Mouse (Mus musculus): ENCODE data around the gene Il11. TPM values are rescaled to one million over a fixed set of nuclear protein-coding genes. Genes with fewer than 3 reads are reported as not detected.
"Not testable (repeated sequence)": the region's sequence is repeated elsewhere in the genome, so short reads cannot be mapped to it uniquely, and the experiment has no call there.

Il11 gene
- polyA plus RNA-seq, 1 experiment from 2014 or later, result not detected

GRCm38 (mm10) chr7:4795767-4796433, 13.2 kb upstream of the Il11 start:
- Histone ChIP-seq H3K27ac (ENCODE audit: low read depth) (no peak overlapping the region), H3K9ac (no peak overlapping the region), H3K4me2 (no peak overlapping the region), H3K36me3 (ENCODE audit: insufficient read depth) (peaks cover 50% of the 10 kb centered on the region), H3K4me3 (ENCODE audit: low read depth, low read length) (no peak overlapping the region), H3K4me1 (ENCODE audit: insufficient read depth) (no peaks in the 10 kb centered on the region; the same call in 1 of the 2 replicates), H3K9me3 (ENCODE audit: low read depth, low read length) (no peaks in the 10 kb centered on the region), H3K27me3 (ENCODE audit: insufficient read depth, low read length) (no peaks in the 10 kb centered on the region)
- 67% methylated on average over 7 of the region's 7 CpGs for WGBS
- TF ChIP-seq CTCF (IDR thresholded peaks at IDR 0.05; ENCODE audit: low read depth), result peak; percentile 72
- ATAC-seq (ENCODE audit: insufficient read depth) (peak; percentile 3; the same call in 1 of the 2 replicates), DNase-seq (peak; percentile 70)

- Histone ChIP-seq H3K9me3 (ENCODE audit: low read depth, low read length) (no peaks in the 10 kb centered on the region), H3K27ac (ENCODE audit: low read depth) (no peak overlapping the region), H3K4me3 (ENCODE audit: low read depth, low read length) (peak overlapping the region; percentile 81; the same call in 1 of the 2 replicates), H3K36me3 (ENCODE audit: insufficient read depth) (peaks cover 50% of the 10 kb centered on the region), H3K4me2 (peak overlapping the region; percentile 81), H3K27me3 (ENCODE audit: insufficient read depth, low read length) (peaks cover 5% of the 10 kb centered on the region; the same call in 1 of the 2 replicates), H3K9ac (no peak overlapping the region), H3K4me1 (ENCODE audit: insufficient read depth) (no peaks in the 10 kb centered on the region; the same call in 1 of the 2 replicates)
- no peak for TF ChIP-seq CTCF (IDR thresholded peaks at IDR 0.05; ENCODE audit: low read depth)
- ATAC-seq (ENCODE audit: insufficient read depth) (no peak), DNase-seq (no peak)
- 73% methylated on average over 3 of the region's 3 CpGs for WGBS
Observed at GRCm38 (mm10) chr7:4794631-4795168, 12.0 kb upstream of the Il11 start.

GRCm38 (mm10) chr7:4793674-4794073, 11.0 kb upstream of the Il11 start:
- Histone ChIP-seq H3K4me2 (peak overlapping the region; percentile 81), H3K4me1 (ENCODE audit: insufficient read depth) (no peaks in the 10 kb centered on the region; the same call in 1 of the 2 replicates), H3K9ac (peak overlapping the region; percentile 97), H3K4me3 (ENCODE audit: low read depth, low read length) (peak overlapping the region; percentile 81), H3K9me3 (ENCODE audit: low read depth, low read length) (no peaks in the 10 kb centered on the region), H3K27me3 (ENCODE audit: insufficient read depth, low read length) (peaks cover 6% of the 10 kb centered on the region; the same call in 1 of the 2 replicates), H3K36me3 (ENCODE audit: insufficient read depth) (peaks cover 49% of the 10 kb centered on the region), H3K27ac (ENCODE audit: low read depth) (peak overlapping the region; percentile 93; the same call in 1 of the 2 replicates)
- no peak for ATAC-seq (ENCODE audit: insufficient read depth)
- WGBS, result 34% methylated on average over 4 of the region's 4 CpGs
- TF ChIP-seq CTCF (IDR thresholded peaks at IDR 0.05; ENCODE audit: low read depth), result no peak
- DNase-seq, result no peak

- not testable (repeated sequence) for H3K4me1 ChIP-seq (ENCODE audit: insufficient read depth); H3K9me3 ChIP-seq (ENCODE audit: low read depth, low read length); H3K27me3 ChIP-seq (ENCODE audit: insufficient read depth, low read length); DNase-seq; ATAC-seq (ENCODE audit: insufficient read depth)
- Histone ChIP-seq H3K27ac (ENCODE audit: low read depth) (peak overlapping the region; percentile 93), H3K9ac (peak overlapping the region; percentile 97), H3K4me3 (ENCODE audit: low read depth, low read length) (peak overlapping the region; percentile 81), H3K4me2 (peak overlapping the region; percentile 81), H3K36me3 (ENCODE audit: insufficient read depth) (peaks cover 45% of the 10 kb centered on the region)
- WGBS, result under 1% methylated on average over 29 of the region's 31 CpGs
Observed at GRCm38 (mm10) chr7:4793248-4793647, 10.6 kb upstream of the Il11 start.

GRCm38 (mm10) chr7:4792278-4793212, 9.9 kb upstream of the Il11 start, which contains the start of gene Rpl28:
TSS of gene Rpl28 (plus strand) at chr7:4792874.
- ATAC-seq (ENCODE audit: insufficient read depth) (peak; percentile 87), DNase-seq (peak; percentile 99)
- Histone ChIP-seq H3K4me1 (ENCODE audit: insufficient read depth) (peaks cover 5% of the 10 kb centered on the region; the same call in 1 of the 2 replicates), H3K9ac (peak within 1 kb of the TSS; percentile 97), H3K27ac (ENCODE audit: low read depth) (peak within 1 kb of the TSS; percentile 98), H3K4me2 (peak within 1 kb of the TSS; percentile 81), H3K27me3 (ENCODE audit: insufficient read depth, low read length) (peaks cover 6% of the 10 kb centered on the region; the same call in 1 of the 2 replicates), H3K36me3 (ENCODE audit: insufficient read depth) (peaks cover 41% of the 10 kb centered on the region), H3K9me3 (ENCODE audit: low read depth, low read length) (no peaks in the 10 kb centered on the region), H3K4me3 (ENCODE audit: low read depth, low read length) (peak within 1 kb of the TSS; percentile 81)
- 1% methylated on average over 54 of the region's 54 CpGs for WGBS
- TF ChIP-seq CTCF (IDR thresholded peaks at IDR 0.05; ENCODE audit: low read depth), result no peak

- peak; percentile 10; the same call in 1 of the 2 replicates for ATAC-seq (ENCODE audit: insufficient read depth)
- WGBS, result 7% methylated on average over 40 of the region's 40 CpGs
Observed at GRCm38 (mm10) chr7:4789436-4789935, 6.8 kb upstream of the Il11 start, which contains the start of gene Tmem238. TSS of gene Tmem238 (minus strand) at chr7:4789656.

More at GRCm38 (mm10) chr7:4789436-4789935, 6.8 kb upstream of the Il11 start, which contains the start of gene Tmem238:
- Histone ChIP-seq H3K9me3 (ENCODE audit: low read depth, low read length) (no peaks in the 10 kb centered on the region), H3K9ac (peak within 1 kb of the TSS; percentile 80), H3K27me3 (ENCODE audit: insufficient read depth, low read length) (peaks cover 6% of the 10 kb centered on the region; the same call in 1 of the 2 replicates), H3K36me3 (ENCODE audit: insufficient read depth) (peaks cover 10% of the 10 kb centered on the region), H3K4me3 (ENCODE audit: low read depth, low read length) (peak within 1 kb of the TSS; percentile 58), H3K27ac (ENCODE audit: low read depth) (peak within 1 kb of the TSS; percentile 88), H3K4me1 (ENCODE audit: insufficient read depth) (peaks cover 5% of the 10 kb centered on the region; the same call in 1 of the 2 replicates), H3K4me2 (peak within 1 kb of the TSS; percentile 94)
- TF ChIP-seq CTCF (IDR thresholded peaks at IDR 0.05; ENCODE audit: low read depth), result no peak
- no peak for DNase-seq

Data from lung, embryonic 14.5 days (tissue).